ENCODE assay signal across 8 mouse cellular contexts in the genomic region with DNA sequence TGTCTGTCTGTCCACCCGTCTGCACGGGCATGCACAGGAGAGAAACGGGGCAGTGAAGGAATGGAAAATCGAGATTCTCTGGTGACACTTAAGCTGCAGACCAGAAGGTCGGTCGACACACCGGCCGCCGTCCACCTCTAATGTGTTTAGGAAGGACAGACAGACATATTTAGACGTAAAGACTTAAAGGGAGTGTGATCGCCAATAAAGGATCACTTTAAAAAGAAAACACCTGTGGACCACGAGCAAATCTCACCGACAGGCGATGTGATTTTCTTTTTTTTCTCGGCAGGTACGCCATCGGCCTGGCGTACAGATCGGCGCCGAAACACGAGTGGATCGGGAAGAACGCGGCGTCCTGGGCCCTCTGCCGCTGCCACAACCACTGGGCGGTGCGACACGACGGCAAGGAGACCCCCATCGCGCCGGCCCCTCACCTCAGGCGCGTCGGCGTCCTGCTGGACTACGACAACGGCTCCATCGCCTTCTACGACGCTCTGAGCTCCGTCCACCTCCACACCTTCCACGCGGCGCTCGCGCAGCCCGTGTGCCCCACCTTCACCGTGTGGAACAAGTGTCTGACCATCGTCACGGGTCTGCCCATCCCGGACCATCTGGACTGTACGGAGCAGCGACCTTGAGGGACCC. TPM values are rescaled to one million over a fixed set of nuclear protein-coding genes. Genes with fewer than 3 reads are reported as not detected.
DNase-seq lines count a peak whose midpoint lies in the region; ATAC-seq and TF ChIP-seq lines count a peak whose summit lies in the region.
"Not testable (repeated sequence)": the region's sequence is repeated elsewhere in the genome, so short reads cannot be mapped to it uniquely, and the experiment has no call there.

No protein-coding gene starts in this region.

- H3K4me1 ChIP-seq in heart, embryonic 13.5 days; kidney, postnatal 0 days (replicated peaks; ENCODE audit: insufficient read depth, low read length); liver, embryonic 15.5 days (replicated peaks); stomach, embryonic 16.5 days (ENCODE audit: control insufficient read depth, insufficient read depth, low read length): not testable (repeated sequence)

- H3K9me3 ChIP-seq in heart, embryonic 13.5 days, result peaks cover 55% of the 10 kb centered on the region
- peaks cover 22% of the 10 kb centered on the region; the same call in 1 of the 2 replicates for H3K9me3 ChIP-seq in kidney, postnatal 0 days (replicated peaks; ENCODE audit: low read length)
- peaks cover 34% of the 10 kb centered on the region for H3K9me3 ChIP-seq in liver, embryonic 15.5 days (replicated peaks)
- H3K9me3 ChIP-seq in stomach, embryonic 16.5 days (replicated peaks; ENCODE audit: control insufficient read depth, low read length), result peaks cover 53% of the 10 kb centered on the region

- not testable (repeated sequence) for H3K4me3 ChIP-seq in heart, embryonic 13.5 days; kidney, postnatal 0 days (replicated peaks; ENCODE audit: low read depth, low read length); liver, embryonic 15.5 days (replicated peaks); stomach, embryonic 16.5 days (replicated peaks; ENCODE audit: low read length)

- H3K9ac ChIP-seq in heart, embryonic 13.5 days; kidney, postnatal 0 days (ENCODE audit: low read depth, low read length); liver, embryonic 15.5 days; stomach, embryonic 16.5 days (ENCODE audit: low read length): not testable (repeated sequence)

- WGBS in heart, embryonic 13.5 days, result 91% methylated on average over 56 of the region's 56 CpGs
- 82% methylated on average over 56 of the region's 56 CpGs for WGBS in kidney, postnatal 0 days
- 88% methylated on average over 56 of the region's 56 CpGs for WGBS in liver, embryonic 15.5 days (ENCODE audit: insufficient replicate concordance)
- 92% methylated on average over 56 of the region's 56 CpGs for WGBS in stomach, embryonic 16.5 days

- not testable (repeated sequence) for H3K4me2 ChIP-seq in heart, embryonic 13.5 days; kidney, postnatal 0 days (ENCODE audit: low read length); liver, embryonic 15.5 days; stomach, embryonic 16.5 days (ENCODE audit: low read depth, low read length)

- DNase-seq in B cell, adult 2 months, result peak; percentile 29 to 46
- peak; percentile 24 for DNase-seq in c-Kit-positive CD71-negative TER-119-negative erythroid progenitor cells, embryonic 14.5 days (ENCODE audit: low read depth)
- DNase-seq in fat pad, adult 2 months (ENCODE audit: extremely low read depth, low read depth, low spot score), result peak; percentile 4
- peak; percentile 14 for DNase-seq in kidney, postnatal 0 days (ENCODE audit: low spot score)
- peak; percentile 22 for DNase-seq in neural tube, embryonic 10.5 days (ENCODE audit: extremely low spot score, low spot score)

- TF ChIP-seq CTCF in kidney, postnatal 0 days (IDR thresholded peaks at IDR 0.05; ENCODE audit: low read depth), result not testable (repeated sequence)

- not testable (repeated sequence) for H3K27ac ChIP-seq in heart, embryonic 13.5 days (replicated peaks); kidney, postnatal 0 days; liver, embryonic 15.5 days (replicated peaks); stomach, embryonic 16.5 days (ENCODE audit: low read length)

- peak; percentile 10; the same call in 1 of the 2 replicates for ATAC-seq in heart, embryonic 13.5 days (ENCODE audit: extremely low read depth, insufficient number of reproducible peaks, low FRiP score, low TSS enrichment)
- not testable (repeated sequence) for ATAC-seq in kidney, postnatal 0 days (replicated peaks; ENCODE audit: low FRiP score, low read depth)
- ATAC-seq in liver, embryonic 15.5 days (ENCODE audit: insufficient read depth), result 0 out of 2 replicates have a peak, but pooled peaks have one; percentile 8
- peak; percentile 8 for ATAC-seq in stomach, embryonic 16.5 days (ENCODE audit: insufficient read depth, low FRiP score)

- H3K27me3 ChIP-seq in heart, embryonic 13.5 days (replicated peaks); kidney, postnatal 0 days (ENCODE audit: insufficient read depth, low read length); liver, embryonic 15.5 days; stomach, embryonic 16.5 days (ENCODE audit: control insufficient read depth, insufficient read depth, low read length): not testable (repeated sequence)

- peaks cover 56% of the 10 kb centered on the region for H3K36me3 ChIP-seq in heart, embryonic 13.5 days
- peaks cover 19% of the 10 kb centered on the region for H3K36me3 ChIP-seq in kidney, postnatal 0 days (ENCODE audit: insufficient read depth, low read length)
- peaks cover 49% of the 10 kb centered on the region for H3K36me3 ChIP-seq in liver, embryonic 15.5 days (replicated peaks)
- H3K36me3 ChIP-seq in stomach, embryonic 16.5 days (ENCODE audit: control insufficient read depth, insufficient read depth, low read length), result peaks cover 48% of the 10 kb centered on the region

RNA-seq across cellular contexts. Expression of a gene that starts 20.8 kb away (rescaled TPM):
- polyA plus RNA-seq in heart, embryonic 13.5 days (2015; fragmentation: Nextera tagmentation; extraction: Ambion mirVana), result 101 and 109 TPM in 2 replicates
- 41.1 and 106 TPM in 2 replicates for polyA plus RNA-seq in kidney, postnatal 0 days (2015; fragmentation: Nextera tagmentation; extraction: Ambion mirVana)
- polyA plus RNA-seq in liver, embryonic 15.5 days (2015; fragmentation: Nextera tagmentation; extraction: Ambion mirVana), result 66.4 and 85.9 TPM in 2 replicates
- polyA plus RNA-seq in stomach, embryonic 16.5 days (2015; fragmentation: Nextera tagmentation; extraction: Ambion mirVana), result 124 and 172 TPM in 2 replicates
